Mouse (Mus musculus) heart, embryonic 15.5 days (tissue): ENCODE data around the gene Ttc27. TPM values are rescaled to one million over a fixed set of nuclear protein-coding genes. Genes with fewer than 3 reads are reported as not detected.
A peak's percentile ranks its signal among the peaks of the same experiment; 100 is the strongest.

Source experiments
- ATAC-seq: fragments of 200-750 bp; cut with Nextera tagmentation; replicated peaks from 2 replicates; pipeline ENCODE4 v1.8.0; 2017; ENCODE audit warnings: low read depth, moderate TSS enrichment; ENCODE audit not compliant: insufficient number of reproducible peaks, insufficient read depth, low FRiP score
- H3K27ac ChIP-seq: fragments of 300-500 bp; sonication (generic); 2 replicates; pipeline ENCODE4 v1.5.1; 2015; ENCODE audit warnings: mild to moderate bottlenecking, inconsistent platforms
- H3K27me3 ChIP-seq: fragments of 300-500 bp; sonication (generic); 2 replicates; pipeline ENCODE4 v1.6.1; 2015; ENCODE audit warnings: inconsistent platforms
- H3K36me3 ChIP-seq: fragments of 300-500 bp; sonication (generic); 2 replicates; pipeline ENCODE4 v1.6.1; 2015; ENCODE audit warnings: mild to moderate bottlenecking, inconsistent platforms
- H3K4me1 ChIP-seq: fragments of 300-500 bp; sonication (generic); replicated peaks from 2 replicates; pipeline ENCODE4 v1.6.1; 2015; ENCODE audit warnings: inconsistent platforms
- H3K4me2 ChIP-seq: fragments of 300-500 bp; sonication (generic); 2 replicates; pipeline ENCODE4 v1.6.1; 2015; ENCODE audit warnings: inconsistent platforms, mild to moderate bottlenecking, moderate library complexity
- H3K4me3 ChIP-seq: fragments of 300-500 bp; sonication (generic); 2 replicates; pipeline ENCODE4 v1.5.1; 2015; ENCODE audit warnings: mild to moderate bottlenecking, inconsistent platforms
- H3K9ac ChIP-seq: fragments of 300-500 bp; sonication (generic); 2 replicates; pipeline ENCODE4 v1.6.1; 2015; ENCODE audit warnings: mild to moderate bottlenecking, inconsistent platforms
- H3K9me3 ChIP-seq: fragments of 300-500 bp; sonication (generic); replicated peaks from 2 replicates; pipeline ENCODE4 v1.6.1; 2016; ENCODE audit warnings: inconsistent platforms
- WGBS: fragments of 180-500 bp; shearing (Covaris S2); methylation state at CpG from one replicate; pipeline ENCODE4 v1.1.7; 2015; ENCODE audit warnings: mixed read lengths; 5-methylcytosine and 5-hydroxymethylcytosine counted together
- polyA plus RNA-seq: library from polyadenylated mRNA; unstranded; fragments of >200 nt; fragmentation: Nextera tagmentation; extraction: Ambion mirVana; gene quantifications from 2 replicates; pipeline ENCODE4 v1.2.1, GENCODE M21; 2015

Gene Ttc27
- polyA plus RNA-seq, 1 experiment from 2014 or later: 15.6 TPM

GRCm38 (mm10) chr17:74841721-74842120 is 124.2 kb downstream of the Ttc27 start:
- no peak for ATAC-seq
- peak overlapping the region; percentile 4; the same call in 1 of the 2 replicates for H3K27ac ChIP-seq

DNA sequence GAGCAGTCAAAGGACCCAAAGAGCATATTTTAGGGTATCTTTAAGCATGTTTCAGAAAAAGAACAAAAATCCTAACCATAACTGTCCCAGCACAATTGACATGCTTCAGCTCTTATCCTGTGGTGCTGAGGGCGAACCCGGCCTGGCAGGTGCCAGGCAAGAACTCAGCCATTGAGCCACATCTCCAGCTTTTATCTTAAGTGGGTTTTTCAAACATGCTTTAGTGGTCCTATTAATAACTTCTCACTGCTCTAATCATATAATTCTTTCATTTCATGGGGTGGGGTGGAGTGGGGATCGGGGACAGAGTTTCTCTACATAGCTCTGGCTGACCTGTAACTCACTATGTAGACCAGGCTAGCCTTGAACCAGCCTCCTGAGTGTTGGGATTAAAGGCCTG is 125.1 kb downstream of the Ttc27 start:
- Histone ChIP-seq H3K27me3 (no peaks in the 10 kb centered on the region), H3K4me3 (no peak overlapping the region), H3K4me2 (no peak overlapping the region), H3K9ac (no peak overlapping the region), H3K9me3 (no peaks in the 10 kb centered on the region), H3K4me1 (peaks cover 40% of the 10 kb centered on the region), H3K27ac (peak overlapping the region; percentile 64), H3K36me3 (no peaks in the 10 kb centered on the region)
- 49% methylated on average over 3 of the region's 3 CpGs for WGBS
- peak; percentile 69; the same call in 1 of the 2 replicates for ATAC-seq

More at GRCm38 (mm10) chr17:74841721-74842120, 124.2 kb downstream of the Ttc27 start:
- Histone ChIP-seq H3K4me2 (no peak overlapping the region), H3K9ac (no peak overlapping the region), H3K4me1 (peaks cover 40% of the 10 kb centered on the region), H3K27me3 (no peaks in the 10 kb centered on the region), H3K36me3 (no peaks in the 10 kb centered on the region), H3K4me3 (no peak overlapping the region), H3K9me3 (no peaks in the 10 kb centered on the region)
- WGBS: 59% methylated on average over 3 of the region's 3 CpGs

DNA sequence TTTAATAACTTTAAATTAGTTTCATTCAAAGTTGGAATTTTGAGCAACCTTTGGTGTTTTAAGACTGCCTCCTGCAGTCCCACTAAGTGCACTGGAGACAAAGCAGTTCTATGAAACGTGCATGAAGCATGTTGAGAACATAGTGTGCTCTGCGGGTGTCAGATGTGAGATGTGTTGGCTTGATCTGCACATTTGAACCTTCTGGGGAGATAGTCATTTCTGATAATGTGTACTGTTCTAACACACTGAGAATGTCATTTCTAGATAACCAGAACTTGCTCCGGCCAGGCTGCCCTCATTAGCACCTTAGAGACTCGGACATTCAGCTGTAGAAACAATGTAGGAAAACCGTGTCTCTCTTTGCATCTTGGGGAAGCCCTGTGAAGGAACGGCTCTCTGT is 126.0 kb downstream of the Ttc27 start:
- no peaks in the 10 kb centered on the region for H3K9me3 ChIP-seq
- H3K27me3 ChIP-seq: no peaks in the 10 kb centered on the region
- 60% methylated on average over 6 of the region's 6 CpGs for WGBS
- ATAC-seq: no peak
- H3K4me3 ChIP-seq: no peak overlapping the region
- peak overlapping the region; percentile 42; the same call in 1 of the 2 replicates for H3K27ac ChIP-seq
- H3K9ac ChIP-seq: no peak overlapping the region
- H3K4me2 ChIP-seq: no peak overlapping the region
- peaks cover 40% of the 10 kb centered on the region for H3K4me1 ChIP-seq
- H3K36me3 ChIP-seq: no peaks in the 10 kb centered on the region

- Histone ChIP-seq H3K36me3 (no peaks in the 10 kb centered on the region), H3K4me1 (peaks cover 37% of the 10 kb centered on the region), H3K27ac (peak overlapping the region; percentile 53), H3K27me3 (no peaks in the 10 kb centered on the region), H3K4me3 (no peak overlapping the region), H3K9me3 (no peaks in the 10 kb centered on the region), H3K4me2 (no peak overlapping the region), H3K9ac (no peak overlapping the region)
- 49% methylated on average over 10 of the region's 10 CpGs for WGBS
- peak; percentile 71; the same call in 1 of the 2 replicates for ATAC-seq
Measured at GRCm38 (mm10) chr17:74846031-74846891, 128.7 kb downstream of the Ttc27 start.

DNA sequence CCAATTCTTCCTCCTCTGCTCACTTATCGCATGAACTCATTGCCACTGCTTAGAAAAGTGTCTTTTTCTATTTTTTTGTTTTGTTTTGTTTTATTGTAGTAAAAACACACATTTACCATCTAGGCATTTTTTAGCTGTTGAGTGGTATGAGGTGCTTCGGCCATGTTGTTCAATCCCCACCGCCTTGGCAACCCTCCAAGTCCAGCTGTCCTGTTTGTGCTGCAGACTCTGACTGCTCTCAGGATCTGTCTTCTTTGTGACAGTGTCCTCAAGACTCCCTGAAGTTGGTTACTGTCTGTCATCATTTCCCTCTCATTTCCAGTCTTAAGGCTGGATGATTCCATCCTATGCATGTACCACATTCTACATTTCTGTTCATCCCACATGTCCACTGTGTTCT is 132.7 kb downstream of the Ttc27 start:
- WGBS: 72% methylated on average over 3 of the region's 3 CpGs
- H3K27ac ChIP-seq: no peak overlapping the region
- peaks cover 16% of the 10 kb centered on the region for H3K4me1 ChIP-seq
- H3K4me3 ChIP-seq: no peak overlapping the region
- H3K4me2 ChIP-seq: no peak overlapping the region
- no peak for ATAC-seq
- no peaks in the 10 kb centered on the region for H3K36me3 ChIP-seq
- H3K9ac ChIP-seq: no peak overlapping the region
- no peaks in the 10 kb centered on the region for H3K27me3 ChIP-seq
- H3K9me3 ChIP-seq: no peaks in the 10 kb centered on the region

DNA sequence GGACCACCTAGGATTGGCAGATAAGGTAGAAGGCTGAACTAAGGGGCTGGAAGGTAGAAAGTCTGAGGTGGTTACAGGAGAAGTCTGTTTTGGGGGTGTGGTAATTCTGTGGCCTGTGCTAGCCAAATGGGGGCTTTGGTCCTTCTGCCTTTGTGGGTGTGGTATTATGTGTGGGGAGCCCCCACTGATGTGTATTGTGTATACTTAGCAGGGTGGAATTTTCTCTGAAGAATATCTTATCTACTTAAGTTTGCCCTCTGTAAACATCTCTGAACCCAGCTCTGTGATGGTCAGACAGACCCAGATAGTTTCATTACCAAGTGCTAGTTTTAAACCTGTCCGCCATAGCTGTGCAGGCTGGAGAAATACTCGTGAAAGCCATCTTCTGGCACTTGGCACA is 141.8 kb downstream of the Ttc27 start:
- no peak overlapping the region for H3K9ac ChIP-seq
- H3K27me3 ChIP-seq: no peaks in the 10 kb centered on the region
- no peaks in the 10 kb centered on the region for H3K36me3 ChIP-seq
- H3K4me1 ChIP-seq: peaks cover 9% of the 10 kb centered on the region
- no peaks in the 10 kb centered on the region for H3K9me3 ChIP-seq
- no peak overlapping the region for H3K27ac ChIP-seq
- no peak overlapping the region for H3K4me2 ChIP-seq
- no peak for ATAC-seq
- WGBS: 59% methylated on average over 2 of the region's 2 CpGs
- H3K4me3 ChIP-seq: no peak overlapping the region

DNA sequence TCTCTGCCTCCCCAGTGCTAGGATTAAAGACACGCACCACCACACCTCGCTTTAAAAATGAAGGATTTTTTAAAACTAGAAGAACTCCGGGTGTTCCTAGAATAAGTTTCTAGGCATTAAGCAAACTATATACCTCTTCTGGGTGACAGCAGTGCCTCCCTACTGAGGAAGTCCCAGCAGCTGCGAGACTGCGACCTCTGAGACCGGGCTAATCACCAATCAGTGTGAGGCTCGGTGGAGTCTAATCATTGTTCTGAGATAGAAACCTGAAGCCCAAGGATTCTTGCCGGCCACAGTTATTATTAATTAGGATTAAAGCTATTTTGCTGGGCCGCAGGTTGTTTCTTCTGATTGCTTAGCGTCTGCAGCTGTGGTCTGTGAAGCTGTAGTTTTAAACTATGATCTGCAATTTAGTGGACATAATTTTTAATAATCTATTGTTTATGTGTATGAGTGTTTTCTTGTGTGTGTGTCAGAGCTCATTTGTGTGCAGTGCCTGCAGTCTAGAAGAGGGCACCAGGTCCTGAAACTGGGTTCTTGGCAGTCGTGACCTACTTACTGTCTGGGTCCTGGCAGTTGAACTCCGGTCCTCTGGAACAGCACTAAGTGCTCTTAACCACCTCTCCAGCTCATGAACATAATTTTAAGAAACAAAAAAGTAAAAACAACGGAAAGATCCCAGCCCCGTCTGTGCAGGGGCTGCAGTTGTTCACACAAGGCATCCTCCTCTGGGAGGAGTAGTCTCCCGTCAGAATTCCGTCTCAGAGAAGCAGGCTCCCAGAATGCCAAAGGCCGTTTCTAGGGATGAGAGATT is 142.9 kb downstream of the Ttc27 start:
- no peak for ATAC-seq
- WGBS: 61% methylated on average over 17 of the region's 17 CpGs
- Histone ChIP-seq H3K9me3 (no peaks in the 10 kb centered on the region), H3K27me3 (no peaks in the 10 kb centered on the region), H3K9ac (no peak overlapping the region), H3K4me2 (no peak overlapping the region), H3K27ac (no peak overlapping the region), H3K4me1 (peaks cover 9% of the 10 kb centered on the region), H3K4me3 (no peak overlapping the region), H3K36me3 (no peaks in the 10 kb centered on the region)

GRCm38 (mm10) chr17:74863845-74864244 is 146.3 kb downstream of the Ttc27 start:
- Histone ChIP-seq H3K27ac (no peak overlapping the region), H3K36me3 (no peaks in the 10 kb centered on the region), H3K9me3 (no peaks in the 10 kb centered on the region), H3K4me1 (peaks cover 42% of the 10 kb centered on the region), H3K4me3 (no peak overlapping the region), H3K4me2 (no peak overlapping the region), H3K27me3 (no peaks in the 10 kb centered on the region), H3K9ac (no peak overlapping the region)
- 74% methylated on average over 5 of the region's 5 CpGs for WGBS
- ATAC-seq: no peak

DNA sequence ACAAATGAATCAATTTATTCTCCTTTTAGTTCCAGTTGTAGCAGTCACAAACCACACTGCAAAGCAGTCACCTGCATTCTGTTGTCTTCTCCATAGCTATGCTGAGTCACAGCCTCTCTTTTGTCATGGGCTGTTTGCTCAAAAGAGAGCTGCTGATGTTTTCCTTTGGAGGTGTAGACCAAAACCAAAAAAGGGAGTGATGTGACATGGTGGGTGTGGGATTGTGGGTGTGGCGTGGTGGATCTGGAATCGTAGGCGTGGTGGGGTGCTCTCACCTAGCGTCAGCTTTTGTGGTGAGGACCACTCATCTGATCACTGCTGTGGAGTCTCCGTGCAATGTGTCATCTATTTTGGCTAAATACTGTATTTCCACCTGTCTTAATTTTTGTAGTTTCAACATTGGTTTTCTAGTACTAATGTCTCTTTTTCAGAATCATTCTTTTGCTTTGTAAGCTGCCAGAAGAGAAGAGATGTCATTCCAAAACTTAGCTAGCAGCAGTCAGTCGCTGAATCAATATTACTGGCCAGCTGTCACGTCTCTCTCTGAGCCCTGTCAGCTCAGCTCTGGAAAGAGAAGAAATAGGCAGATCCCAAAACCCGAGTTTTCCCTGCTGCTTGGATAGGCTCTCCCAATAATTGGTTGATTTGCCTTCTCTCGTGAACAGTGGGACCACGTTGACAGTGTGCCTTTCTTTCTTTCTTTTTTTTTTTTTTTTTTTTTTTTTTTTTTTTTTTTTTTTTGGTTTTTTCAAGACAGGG is 147.4 kb downstream of the Ttc27 start:
- ATAC-seq: no peak
- Histone ChIP-seq H3K9ac (no peak overlapping the region), H3K36me3 (no peaks in the 10 kb centered on the region), H3K4me2 (no peak overlapping the region), H3K4me1 (peaks cover 46% of the 10 kb centered on the region), H3K27me3 (no peaks in the 10 kb centered on the region), H3K4me3 (no peak overlapping the region), H3K9me3 (no peaks in the 10 kb centered on the region), H3K27ac (no peak overlapping the region)
- 78% methylated on average over 10 of the region's 10 CpGs for WGBS

DNA sequence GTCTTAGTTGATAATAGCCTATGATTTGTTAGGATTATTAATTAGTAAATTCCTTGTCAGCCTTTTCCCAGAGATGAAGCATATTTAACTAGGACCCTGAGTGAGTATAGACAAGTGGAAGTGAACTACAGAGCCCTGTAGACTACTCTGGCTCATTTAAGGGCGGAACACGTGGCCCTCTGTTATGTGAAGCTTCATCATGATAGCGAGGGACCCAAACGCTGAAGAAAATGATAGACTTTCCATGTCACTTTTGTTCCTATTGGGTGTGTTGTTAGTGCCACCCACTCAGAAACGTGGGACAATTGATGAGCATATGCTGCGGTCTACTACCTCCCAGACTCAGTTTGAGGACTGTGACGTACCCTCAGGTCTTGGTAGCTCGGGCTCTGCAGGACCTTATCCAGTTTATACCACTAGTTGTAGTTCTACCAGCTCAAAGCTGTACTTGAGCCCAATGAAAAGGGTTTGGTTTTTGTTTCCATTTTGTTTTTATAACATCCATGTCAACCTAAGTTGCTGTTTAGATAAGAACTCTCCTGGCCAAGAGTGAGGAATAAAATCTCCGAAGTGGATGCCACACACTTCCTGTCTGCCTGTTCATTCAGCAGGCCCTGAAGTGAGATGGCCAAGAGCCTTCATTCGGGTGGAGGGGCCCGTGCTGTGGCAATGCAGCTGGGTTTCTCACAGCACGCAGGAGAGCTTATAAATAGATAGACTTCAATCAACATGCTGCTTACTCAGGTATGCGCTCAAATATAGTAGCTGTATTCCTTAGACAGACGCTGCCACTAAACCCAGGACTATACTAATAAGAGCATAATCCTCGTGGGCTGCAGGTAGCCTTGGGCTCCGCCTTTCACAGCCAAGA is 148.4 kb downstream of the Ttc27 start:
- no peaks in the 10 kb centered on the region for H3K27me3 ChIP-seq
- H3K4me2 ChIP-seq: peak overlapping the region; percentile 23
- H3K4me1 ChIP-seq: peaks cover 52% of the 10 kb centered on the region
- WGBS: 57% methylated on average over 16 of the region's 16 CpGs
- H3K36me3 ChIP-seq: no peaks in the 10 kb centered on the region
- H3K9me3 ChIP-seq: no peaks in the 10 kb centered on the region
- peak overlapping the region; percentile 87 for H3K27ac ChIP-seq
- no peak overlapping the region for H3K4me3 ChIP-seq
- no peak overlapping the region for H3K9ac ChIP-seq
- no peak for ATAC-seq
